11 mouse cellular contexts compared by ENCODE assay signal in the genomic region with DNA sequence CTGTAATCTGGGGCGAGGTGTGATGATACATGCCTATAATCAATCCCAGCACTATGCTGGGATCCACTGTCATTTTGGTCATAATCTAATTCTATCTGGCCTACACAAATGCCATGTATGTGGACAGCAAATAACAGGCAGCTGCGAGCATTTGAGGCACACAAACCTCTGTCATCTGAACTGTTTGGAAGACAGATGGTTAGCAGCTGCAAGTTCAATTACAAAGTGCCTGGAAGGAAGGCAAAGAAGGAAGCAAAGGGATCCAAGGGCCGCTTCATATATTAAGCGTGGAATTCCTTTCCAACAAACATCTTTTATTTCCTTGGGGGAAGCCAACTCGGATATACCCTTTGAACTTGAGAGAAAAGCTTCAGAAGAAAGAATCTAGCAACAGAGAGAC. TPM values are rescaled to one million over a fixed set of nuclear protein-coding genes. Genes with fewer than 3 reads are reported as not detected.
A peak's percentile ranks its signal among the peaks of the same experiment; 100 is the strongest.
DNase-seq lines count a peak whose midpoint lies in the region; ATAC-seq and TF ChIP-seq lines count a peak whose summit lies in the region.
"Had no signal": no experiment of that assay in that cellular context is flagged by ENCODE, and none has a peak within 500 bp of the region (broad histone marks: within the 10 kb centered on the region; RNA-seq: fewer than 3 reads in every experiment).

No protein-coding gene starts in this region.

- H3K4me2 ChIP-seq in embryonic facial prominence, embryonic 12.5 days (replicated peaks): no peak overlapping the region
- no peak overlapping the region for H3K4me2 ChIP-seq in hindbrain, embryonic 13.5 days
- H3K4me2 ChIP-seq in myocyte (ENCODE audit: low read depth): peak overlapping the region; percentile 57

- H3K4me3 ChIP-seq in layer of hippocampus, adult 2 months: no peak overlapping the region
- H3K4me3 ChIP-seq in embryonic facial prominence, embryonic 12.5 days: no peak overlapping the region
- no peak overlapping the region for H3K4me3 ChIP-seq in hindbrain, embryonic 13.5 days
- H3K4me3 ChIP-seq in myocyte: no peak overlapping the region

- no peaks in the 10 kb centered on the region for H3K27me3 ChIP-seq in embryonic facial prominence, embryonic 12.5 days
- H3K27me3 ChIP-seq in hindbrain, embryonic 13.5 days: no peaks in the 10 kb centered on the region
- no peaks in the 10 kb centered on the region for H3K27me3 ChIP-seq in myocyte (ENCODE audit: control insufficient read depth, insufficient read depth, insufficient read length)

- no peak for DNase-seq in layer of hippocampus, adult 2 months (ENCODE audit: low spot score in 2 of 2)
- no peak for DNase-seq in layer of hippocampus, adult 11-12 months (ENCODE audit: low spot score)
- no peak for DNase-seq in T-cell, adult 2 months (ENCODE audit: low spot score)
- DNase-seq in yolk sac, embryonic 10.5 days (ENCODE audit: low spot score): no peak
- no peak for DNase-seq in gastrocnemius, postnatal 14 days
- DNase-seq: adrenal gland, postnatal 10 days; cerebellum, postnatal 25 days; layer of hippocampus, adult 9-11 months had no signal

- no peak for TF ChIP-seq POLR2A in myocyte (IDR thresholded peaks at IDR 0.05; ENCODE audit: insufficient read length, low read depth)

- no peak overlapping the region for H3K9ac ChIP-seq in embryonic facial prominence, embryonic 12.5 days
- H3K9ac ChIP-seq in hindbrain, embryonic 13.5 days: no peak overlapping the region

- peak overlapping the region; percentile 36; the same call in 1 of the 2 replicates for H3K27ac ChIP-seq in layer of hippocampus, adult 2 months
- peak overlapping the region; percentile 80 for H3K27ac ChIP-seq in embryonic facial prominence, embryonic 12.5 days
- H3K27ac ChIP-seq in hindbrain, embryonic 13.5 days: peak overlapping the region; percentile 58

- peaks cover 49% of the 10 kb centered on the region for H3K4me1 ChIP-seq in embryonic facial prominence, embryonic 12.5 days
- peaks cover 50% of the 10 kb centered on the region for H3K4me1 ChIP-seq in hindbrain, embryonic 13.5 days (replicated peaks)

- no peak overlapping the region for H3ac ChIP-seq in myocyte (ENCODE audit: control insufficient read depth, insufficient read length)

- H3K36me3 ChIP-seq in embryonic facial prominence, embryonic 12.5 days: no peaks in the 10 kb centered on the region
- no peaks in the 10 kb centered on the region for H3K36me3 ChIP-seq in hindbrain, embryonic 13.5 days
- H3K36me3 ChIP-seq in myocyte (ENCODE audit: control insufficient read depth, insufficient read depth): no peaks in the 10 kb centered on the region

- TF ChIP-seq CTCF in layer of hippocampus, adult 2 months (conservative IDR thresholded peaks at IDR 0.05): no peak

- peaks cover 58% of the 10 kb centered on the region for H3K79me2 ChIP-seq in myocyte (ENCODE audit: control insufficient read depth, insufficient read depth)

- no peaks in the 10 kb centered on the region for H3K9me3 ChIP-seq in embryonic facial prominence, embryonic 12.5 days
- H3K9me3 ChIP-seq in hindbrain, embryonic 13.5 days: no peaks in the 10 kb centered on the region

- no peak for ATAC-seq in embryonic facial prominence, embryonic 12.5 days (ENCODE audit: insufficient number of reproducible peaks, insufficient read depth, low FRiP score, low TSS enrichment)
- no peak for ATAC-seq in hindbrain, embryonic 13.5 days (ENCODE audit: low FRiP score)

- intact Hi-C loops in gastrocnemius, postnatal 14 days (cut with DNase I; ENCODE audit: low total_unique reads): no loop called here

- 27% methylated on average over 5 of the region's 5 CpGs for WGBS in embryonic facial prominence, embryonic 12.5 days
- WGBS in hindbrain, embryonic 13.5 days: 50% methylated on average over 5 of the region's 5 CpGs

TF ChIP-seq in myocyte, 11 proteins besides CTCF, POLR2A, EP300 and RAD21:
- peak; percentile 89 to 95 (median 92) for TF ChIP-seq MYOD1 (IDR thresholded peaks at IDR 0.05; ENCODE audit: control insufficient read depth in 1 of 3, insufficient read length in 2 of 3, low read depth in 2 of 3)
- no peak for TF ChIP-seq SRF (IDR thresholded peaks at IDR 0.05; ENCODE audit: control insufficient read depth, insufficient read length, low read depth)
- no peak for TF ChIP-seq MAX (IDR thresholded peaks at IDR 0.05; ENCODE audit: low read depth)
- TF ChIP-seq TCF3 (IDR thresholded peaks at IDR 0.05; ENCODE audit: insufficient read length, low read depth): peak; percentile 67
- TF ChIP-seq POLR2AphosphoS2 (IDR thresholded peaks at IDR 0.05; ENCODE audit: insufficient read length, low read depth): no peak
- no peak for TF ChIP-seq USF1 (IDR thresholded peaks at IDR 0.05; ENCODE audit: low read depth)
- no peak for TF ChIP-seq CEBPB (IDR thresholded peaks at IDR 0.05; ENCODE audit: insufficient read depth, poor library complexity, severe bottlenecking)
- TF ChIP-seq E2F4 (IDR thresholded peaks at IDR 0.05; ENCODE audit: insufficient read depth): no peak
- TF ChIP-seq TCF12 (IDR thresholded peaks at IDR 0.05; ENCODE audit: insufficient read depth, poor library complexity, severe bottlenecking): peak; percentile 86
- no peak for TF ChIP-seq REST (IDR thresholded peaks at IDR 0.05; ENCODE audit: insufficient read depth, insufficient read length)
- TF ChIP-seq MYOG (IDR thresholded peaks at IDR 0.05; ENCODE audit: control insufficient read depth in 1 of 3, insufficient read depth in 1 of 3, insufficient read length in 2 of 3, low read depth in 2 of 3): peak in 2 of 3 experiments; percentile 66 to 94
TF ChIP-seq in myocyte: peak in this region for 4.

RNA-seq across cellular contexts. Expression of gene Uchl4, which starts 1.3 kb away (rescaled TPM):
- 1 to 10 TPM; 2.8 to 2.9 TPM for total RNA-seq in layer of hippocampus, adult 2 months (2021)
- 3.0 and 4.4 TPM in 2 replicates for polyA plus RNA-seq in embryonic facial prominence, embryonic 12.5 days (2016; fragmentation: Nextera tagmentation; extraction: Ambion mirVana)
- polyA plus RNA-seq in hindbrain, embryonic 13.5 days (2015; fragmentation: Nextera tagmentation; extraction: Ambion mirVana): 2.9 and 3.1 TPM in 2 replicates
- 0.34 TPM for polyA plus RNA-seq in myocyte (2012; fragmentation: generic; extraction: Trizol)
- total RNA-seq in gastrocnemius, postnatal 14 days (2021): 1 to 10 TPM; 2.2 to 2.5 TPM

RNA-seq across cellular contexts. Expression of gene Map2k1, which starts 19.8 kb away (rescaled TPM):
- 100 to 1,000 TPM; 329 to 346 TPM for total RNA-seq in layer of hippocampus, adult 2 months (2021)
- 77.0 and 79.1 TPM in 2 replicates for polyA plus RNA-seq in embryonic facial prominence, embryonic 12.5 days (2016; fragmentation: Nextera tagmentation; extraction: Ambion mirVana)
- 51.2 and 52.0 TPM in 2 replicates for polyA plus RNA-seq in hindbrain, embryonic 13.5 days (2015; fragmentation: Nextera tagmentation; extraction: Ambion mirVana)
- 67.3 TPM for polyA plus RNA-seq in myocyte (2012; fragmentation: generic; extraction: Trizol)
- total RNA-seq in gastrocnemius, postnatal 14 days (2021): 10 to 100 TPM; 51.9 to 55.6 TPM

RNA-seq across cellular contexts. Expression of gene Tipin, which starts 47.7 kb away (rescaled TPM):
- 10 to 100 TPM; 15.4 to 21.7 TPM for total RNA-seq in layer of hippocampus, adult 2 months (2021)
- polyA plus RNA-seq in embryonic facial prominence, embryonic 12.5 days (2016; fragmentation: Nextera tagmentation; extraction: Ambion mirVana): 213 and 231 TPM in 2 replicates
- polyA plus RNA-seq in hindbrain, embryonic 13.5 days (2015; fragmentation: Nextera tagmentation; extraction: Ambion mirVana): 88.3 and 90.3 TPM in 2 replicates
- 33.1 TPM for polyA plus RNA-seq in myocyte (2012; fragmentation: generic; extraction: Trizol)
- 10 to 100 TPM; 12.3 to 17.6 TPM for total RNA-seq in gastrocnemius, postnatal 14 days (2021)

RNA-seq across cellular contexts. Expression of gene Snapc5, which starts 54.6 kb away (rescaled TPM):
- 10 to 100 TPM; 15.0 to 19.6 TPM for total RNA-seq in layer of hippocampus, adult 2 months (2021)
- 28.9 and 29.5 TPM in 2 replicates for polyA plus RNA-seq in embryonic facial prominence, embryonic 12.5 days (2016; fragmentation: Nextera tagmentation; extraction: Ambion mirVana)
- 40.5 and 40.8 TPM in 2 replicates for polyA plus RNA-seq in hindbrain, embryonic 13.5 days (2015; fragmentation: Nextera tagmentation; extraction: Ambion mirVana)
- polyA plus RNA-seq in myocyte (2012; fragmentation: generic; extraction: Trizol): 6.0 TPM
- 10 to 100 TPM; 15.6 to 16.4 TPM for total RNA-seq in gastrocnemius, postnatal 14 days (2021)
